Mouse (Mus musculus) neural tube, embryonic 12.5 days (tissue): ENCODE measurements at regions not wholly inside any gene's neighbourhood (a gene's known extent, or its start where the extent isn't known, plus 50 kb on each side); places are given as distances from the start of the nearest gene placed in this dataset.

Experiments
- ATAC-seq: fragments of 200-750 bp; cut with Nextera tagmentation; 2 replicates; pipeline ENCODE4 v1.8.0; 2017; ENCODE audit warnings: low read depth, mild to moderate bottlenecking, moderate TSS enrichment, moderate library complexity; ENCODE audit not compliant: low FRiP score
- H3K27ac ChIP-seq: fragments of 300-500 bp; sonication (generic); 2 replicates; pipeline ENCODE4 v1.5.1; 2016
- H3K27me3 ChIP-seq: fragments of 300-500 bp; sonication (generic); replicated peaks from 2 replicates; pipeline ENCODE4 v1.6.1; 2016; ENCODE audit warnings: mild to moderate bottlenecking
- H3K36me3 ChIP-seq: fragments of 300-500 bp; sonication (generic); 2 replicates; pipeline ENCODE4 v1.6.1; 2016; ENCODE audit warnings: mild to moderate bottlenecking
- H3K4me1 ChIP-seq: fragments of 300-500 bp; sonication (generic); 2 replicates; pipeline ENCODE4 v1.6.1; 2016
- H3K4me2 ChIP-seq: fragments of 300-500 bp; sonication (generic); replicated peaks from 2 replicates; pipeline ENCODE4 v1.6.1; 2016; ENCODE audit warnings: mild to moderate bottlenecking
- H3K4me3 ChIP-seq: fragments of 300-500 bp; sonication (generic); 2 replicates; pipeline ENCODE4 v1.5.1; 2016
- H3K9ac ChIP-seq: fragments of 300-500 bp; sonication (generic); 2 replicates; pipeline ENCODE4 v1.6.1; 2016; ENCODE audit warnings: mild to moderate bottlenecking
- H3K9me3 ChIP-seq: fragments of 300-500 bp; sonication (generic); 2 replicates; pipeline ENCODE4 v1.6.1; 2016; ENCODE audit warnings: mild to moderate bottlenecking
- WGBS: fragments of 180-500 bp; shearing (Covaris S2); methylation state at CpG from one replicate; pipeline ENCODE4 v1.1.7; 2016; 5-methylcytosine and 5-hydroxymethylcytosine counted together

DNA sequence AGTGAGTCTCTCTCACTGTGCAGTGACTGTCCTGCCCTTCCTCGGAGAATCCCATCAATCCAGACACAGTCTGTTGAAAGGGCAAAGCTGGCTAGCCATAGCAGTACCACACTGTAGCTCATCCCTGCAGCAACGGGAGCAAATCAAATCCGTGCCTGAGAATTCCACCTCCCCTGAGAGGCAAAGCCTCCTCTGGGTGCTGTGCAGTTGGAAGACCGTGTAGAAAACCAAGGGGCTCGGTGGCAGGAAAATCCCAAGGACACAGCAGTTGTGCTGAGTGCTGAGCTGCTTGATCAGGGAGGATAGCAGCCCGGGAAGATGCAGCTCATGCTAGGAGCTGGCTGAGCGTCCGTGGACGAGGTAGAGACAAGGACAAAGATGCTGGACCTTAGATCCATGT lies 418.7 kb upstream of the Trpc7 start:
- no peak overlapping the region for H3K27ac ChIP-seq
- H3K4me2 ChIP-seq, result no peak overlapping the region
- no peak for ATAC-seq
- H3K9ac ChIP-seq, result no peak overlapping the region
- no peaks in the 10 kb centered on the region for H3K9me3 ChIP-seq
- H3K27me3 ChIP-seq, result no peaks in the 10 kb centered on the region
- WGBS, result 57% methylated on average over 9 of the region's 9 CpGs
- no peaks in the 10 kb centered on the region; the same call in 1 of the 2 replicates for H3K4me1 ChIP-seq
- H3K4me3 ChIP-seq, result no peak overlapping the region
- no peaks in the 10 kb centered on the region for H3K36me3 ChIP-seq

- ATAC-seq, result no peak
- no peaks in the 10 kb centered on the region for H3K9me3 ChIP-seq
- H3K4me3 ChIP-seq, result no peak overlapping the region
- no peak overlapping the region for H3K4me2 ChIP-seq
- H3K27me3 ChIP-seq, result no peaks in the 10 kb centered on the region
- H3K36me3 ChIP-seq, result no peaks in the 10 kb centered on the region
- H3K27ac ChIP-seq, result no peak overlapping the region
- no peaks in the 10 kb centered on the region; the same call in 1 of the 2 replicates for H3K4me1 ChIP-seq
- H3K9ac ChIP-seq, result no peak overlapping the region
- WGBS, result 48% methylated on average over 2 of the region's 2 CpGs
These were observed 417.9 kb upstream of the Trpc7 start for GRCm38 (mm10) chr13:57313731-57314130.

DNA sequence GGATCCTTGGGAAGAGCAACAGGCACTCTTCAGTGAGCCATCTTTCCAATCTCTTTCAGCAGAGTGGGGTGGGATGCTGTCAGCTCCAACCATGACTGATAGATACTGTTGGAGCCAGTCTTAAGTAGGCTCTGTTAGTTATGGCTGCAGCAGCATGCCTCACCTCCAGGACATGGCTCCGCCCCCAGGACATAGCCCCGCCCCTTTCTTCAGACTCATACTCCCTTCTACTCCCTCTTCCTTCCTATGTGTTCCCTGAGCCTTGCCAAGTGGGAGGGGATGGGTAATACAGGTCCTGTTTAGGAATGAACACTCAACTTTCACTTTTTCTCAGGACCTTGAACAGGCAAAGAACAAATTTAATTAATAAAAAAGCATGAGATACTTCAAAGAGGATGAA lies 415.4 kb upstream of the Trpc7 start:
- Histone ChIP-seq H3K36me3 (no peaks in the 10 kb centered on the region), H3K4me3 (no peak overlapping the region), H3K4me1 (no peaks in the 10 kb centered on the region; the same call in 1 of the 2 replicates), H3K9me3 (no peaks in the 10 kb centered on the region), H3K27me3 (no peaks in the 10 kb centered on the region), H3K27ac (no peak overlapping the region), H3K4me2 (no peak overlapping the region), H3K9ac (no peak overlapping the region)
- ATAC-seq, result no peak
- 61% methylated on average over 2 of the region's 2 CpGs for WGBS

GRCm38 (mm10) chr13:57309618-57310017 lies 413.8 kb upstream of the Trpc7 start:
- Histone ChIP-seq H3K4me3 (no peak overlapping the region), H3K9me3 (no peaks in the 10 kb centered on the region), H3K36me3 (no peaks in the 10 kb centered on the region), H3K4me2 (no peak overlapping the region), H3K27ac (no peak overlapping the region), H3K4me1 (no peaks in the 10 kb centered on the region), H3K9ac (no peak overlapping the region), H3K27me3 (no peaks in the 10 kb centered on the region)
- WGBS, result 81% methylated on average over 4 of the region's 4 CpGs
- no peak for ATAC-seq

GRCm38 (mm10) chr13:57307971-57308903 lies 412.4 kb upstream of the Trpc7 start:
- Histone ChIP-seq H3K36me3 (no peaks in the 10 kb centered on the region), H3K4me3 (no peak overlapping the region), H3K9ac (no peak overlapping the region), H3K4me2 (no peak overlapping the region), H3K27me3 (no peaks in the 10 kb centered on the region), H3K4me1 (no peaks in the 10 kb centered on the region), H3K9me3 (no peaks in the 10 kb centered on the region), H3K27ac (no peak overlapping the region)
- no peak for ATAC-seq
- 38% methylated on average over 20 of the region's 20 CpGs for WGBS

DNA sequence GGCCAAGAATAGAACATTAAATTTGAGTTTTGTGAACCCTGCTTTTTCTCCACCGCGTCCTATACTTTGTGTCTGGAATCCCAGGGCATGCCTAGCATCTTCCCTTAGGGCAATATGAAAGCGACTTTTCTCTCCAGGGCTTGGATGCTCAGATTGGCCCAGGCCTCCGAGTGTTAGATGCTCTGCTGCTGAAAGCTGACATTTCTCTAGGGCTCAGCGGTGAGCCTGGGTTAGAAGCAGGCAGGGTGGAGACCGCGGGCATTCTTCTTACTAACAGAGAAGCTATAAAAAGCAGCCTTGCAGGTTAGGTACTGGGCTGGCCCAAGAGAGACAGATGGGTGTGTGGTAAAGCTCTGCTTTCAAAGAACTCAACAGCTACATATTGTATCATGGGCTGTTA lies 409.8 kb upstream of the Trpc7 start:
- ATAC-seq, result no peak
- Histone ChIP-seq H3K4me1 (no peaks in the 10 kb centered on the region), H3K4me3 (no peak overlapping the region)

DNA sequence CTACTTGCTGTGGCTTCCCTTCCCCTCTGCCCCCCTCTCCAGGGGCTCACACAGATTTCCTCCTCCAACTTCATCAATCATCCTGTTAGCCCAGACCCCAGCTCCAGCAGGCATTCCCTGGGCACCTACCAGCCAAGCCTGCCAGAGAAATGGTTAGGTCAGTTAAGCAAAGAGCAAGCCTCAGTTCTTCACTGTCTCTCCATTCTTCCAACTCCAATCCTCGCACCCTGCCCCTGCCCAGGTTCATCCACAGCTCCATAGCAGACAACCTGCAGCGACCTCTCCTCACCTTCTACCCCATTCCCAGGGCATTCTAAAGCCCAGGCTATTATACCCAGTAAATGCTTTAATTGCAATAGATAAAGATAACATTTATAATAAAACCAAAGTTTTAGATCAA lies 408.0 kb upstream of the Trpc7 start:
- 80% methylated on average over 2 of the region's 2 CpGs for WGBS
- Histone ChIP-seq H3K27me3 (no peaks in the 10 kb centered on the region), H3K4me3 (no peak overlapping the region), H3K27ac (no peak overlapping the region), H3K4me1 (no peaks in the 10 kb centered on the region), H3K4me2 (no peak overlapping the region), H3K36me3 (no peaks in the 10 kb centered on the region), H3K9ac (no peak overlapping the region), H3K9me3 (no peaks in the 10 kb centered on the region)
- ATAC-seq, result no peak

More for the DNA sequence above, 409.8 kb upstream of the Trpc7 start:
- Histone ChIP-seq H3K27me3 (no peaks in the 10 kb centered on the region), H3K9me3 (no peaks in the 10 kb centered on the region), H3K9ac (no peak overlapping the region), H3K27ac (no peak overlapping the region), H3K4me2 (no peak overlapping the region), H3K36me3 (no peaks in the 10 kb centered on the region)
- 93% methylated on average over 7 of the region's 7 CpGs for WGBS

DNA sequence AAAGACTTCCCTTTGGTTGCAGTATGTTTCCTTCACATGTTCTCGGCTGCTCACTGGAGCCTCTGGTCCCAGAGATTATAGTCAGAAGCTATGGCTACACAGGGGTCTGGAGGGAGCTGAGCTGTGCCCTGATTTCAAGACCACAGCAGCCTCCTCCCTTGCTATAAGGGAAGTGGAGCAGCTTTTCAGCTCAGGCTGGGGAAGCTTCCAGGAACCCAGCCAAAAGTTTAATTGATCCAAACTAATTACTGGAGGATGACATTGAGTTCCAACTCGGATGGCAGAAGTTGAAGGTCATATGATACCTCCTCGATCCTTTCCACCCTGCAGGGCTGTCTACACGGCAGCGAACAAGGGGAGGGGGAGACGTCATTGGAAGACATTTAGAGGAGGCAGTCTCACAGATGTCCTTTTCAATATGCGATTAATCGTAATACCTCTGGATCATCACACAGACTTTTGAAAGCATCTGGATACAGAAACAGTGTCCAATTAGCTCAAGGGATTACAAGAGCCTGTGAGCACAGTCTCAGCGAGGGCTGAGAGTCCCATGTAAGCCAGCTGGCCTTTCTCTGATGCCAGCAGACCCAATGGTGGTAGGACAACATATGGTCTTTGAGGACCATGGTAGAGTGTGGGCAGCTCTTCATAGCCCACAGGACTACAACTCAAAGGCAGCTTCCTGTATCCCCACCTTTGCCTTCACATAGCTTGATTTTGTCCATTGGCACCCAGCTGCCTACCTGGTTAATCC lies 396.1 kb upstream of the Trpc7 start:
- no peaks in the 10 kb centered on the region for H3K4me1 ChIP-seq
- no peaks in the 10 kb centered on the region for H3K27me3 ChIP-seq
- no peak overlapping the region for H3K9ac ChIP-seq
- no peak overlapping the region for H3K27ac ChIP-seq
- H3K4me2 ChIP-seq, result no peak overlapping the region
- H3K36me3 ChIP-seq, result no peaks in the 10 kb centered on the region
- no peak for ATAC-seq
- WGBS, result 85% methylated on average over 9 of the region's 9 CpGs
- no peaks in the 10 kb centered on the region for H3K9me3 ChIP-seq
- no peak overlapping the region for H3K4me3 ChIP-seq

DNA sequence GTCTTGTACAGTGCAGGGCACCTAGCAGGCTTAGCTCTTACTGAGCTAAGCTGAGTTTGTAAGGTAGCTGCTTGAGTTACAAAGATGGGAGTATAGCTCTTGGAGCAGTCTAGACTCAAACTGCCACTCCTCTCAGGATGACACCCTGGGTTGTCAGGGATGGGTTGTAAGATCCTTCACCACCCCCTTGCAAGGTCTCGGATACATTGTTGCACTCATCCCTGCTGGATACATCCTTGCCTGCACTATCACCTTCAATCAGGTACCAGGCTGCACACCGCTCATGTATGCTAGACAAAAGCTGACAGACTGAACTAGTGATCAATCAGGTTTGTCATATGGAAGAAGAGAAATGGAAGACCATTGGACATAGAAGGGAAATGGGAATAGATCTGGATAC lies 390.4 kb upstream of the Trpc7 start:
- no peak overlapping the region for H3K27ac ChIP-seq
- no peak overlapping the region for H3K4me2 ChIP-seq
- no peak for ATAC-seq
- peaks cover 6% of the 10 kb centered on the region; the same call in 1 of the 2 replicates for H3K4me1 ChIP-seq
- no peaks in the 10 kb centered on the region for H3K36me3 ChIP-seq
- 93% methylated on average over 2 of the region's 2 CpGs for WGBS
- no peak overlapping the region for H3K9ac ChIP-seq
- no peak overlapping the region for H3K4me3 ChIP-seq
- no peaks in the 10 kb centered on the region for H3K9me3 ChIP-seq
- no peaks in the 10 kb centered on the region for H3K27me3 ChIP-seq

GRCm38 (mm10) chr13:57282816-57283215 lies 387.0 kb upstream of the Trpc7 start:
- H3K27ac ChIP-seq, result no peak overlapping the region
- no peak overlapping the region for H3K4me2 ChIP-seq
- no peak for ATAC-seq
- H3K9me3 ChIP-seq, result no peaks in the 10 kb centered on the region
- 64% methylated on average over 8 of the region's 8 CpGs for WGBS
- no peak overlapping the region for H3K9ac ChIP-seq
- peaks cover 6% of the 10 kb centered on the region; the same call in 1 of the 2 replicates for H3K4me1 ChIP-seq
- no peak overlapping the region for H3K4me3 ChIP-seq
- H3K36me3 ChIP-seq, result no peaks in the 10 kb centered on the region
- no peaks in the 10 kb centered on the region for H3K27me3 ChIP-seq

GRCm38 (mm10) chr13:57281941-57282710 lies 386.3 kb upstream of the Trpc7 start:
- no peak overlapping the region for H3K4me2 ChIP-seq
- H3K9ac ChIP-seq, result no peak overlapping the region
- no peak overlapping the region for H3K4me3 ChIP-seq
- no peak overlapping the region for H3K27ac ChIP-seq
- peaks cover 6% of the 10 kb centered on the region; the same call in 1 of the 2 replicates for H3K4me1 ChIP-seq
- H3K36me3 ChIP-seq, result no peaks in the 10 kb centered on the region
- H3K9me3 ChIP-seq, result no peaks in the 10 kb centered on the region
- H3K27me3 ChIP-seq, result no peaks in the 10 kb centered on the region
- no peak for ATAC-seq
- WGBS, result 64% methylated on average over 24 of the region's 24 CpGs

GRCm38 (mm10) chr13:57281504-57281903 lies 385.7 kb upstream of the Trpc7 start:
- Histone ChIP-seq H3K4me2 (no peak overlapping the region), H3K4me3 (no peak overlapping the region), H3K36me3 (no peaks in the 10 kb centered on the region), H3K9ac (no peak overlapping the region), H3K27ac (no peak overlapping the region), H3K27me3 (no peaks in the 10 kb centered on the region), H3K4me1 (peaks cover 6% of the 10 kb centered on the region; the same call in 1 of the 2 replicates), H3K9me3 (no peaks in the 10 kb centered on the region)
- WGBS, result 24% methylated on average over 3 of the region's 3 CpGs
- no peak for ATAC-seq
